Mouse (Mus musculus) kidney, postnatal 4 days (tissue): Measurements from ENCODE around the gene N4bp3.

Experiments used
- DNase-seq, 2 experiments: peaks; one replicate each; pipeline ENCODE4 v3.0.0; 2021; ENCODE audit warnings: mixed read lengths in 2 of 2

N4bp3 gene

DNA sequence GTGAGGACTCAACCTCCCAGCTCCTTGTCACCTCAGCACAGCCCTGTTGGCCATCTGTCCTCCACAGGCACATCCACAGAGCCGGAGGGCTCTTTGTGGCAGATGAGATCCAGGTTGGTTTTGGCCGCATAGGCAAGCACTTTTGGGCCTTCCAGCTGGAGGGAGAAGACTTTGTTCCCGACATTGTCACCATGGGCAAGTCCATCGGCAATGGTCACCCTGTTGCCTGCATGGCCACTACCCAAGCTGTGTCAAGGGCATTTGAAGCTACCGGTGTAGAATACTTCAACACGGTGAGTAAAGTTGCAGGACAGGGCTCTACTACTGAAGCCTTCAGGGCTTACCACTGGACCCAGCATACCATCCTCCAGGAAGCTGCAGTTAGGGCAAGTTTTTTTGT, 56.8 kb downstream of the N4bp3 start:
- no peak for DNase-seq

DNA sequence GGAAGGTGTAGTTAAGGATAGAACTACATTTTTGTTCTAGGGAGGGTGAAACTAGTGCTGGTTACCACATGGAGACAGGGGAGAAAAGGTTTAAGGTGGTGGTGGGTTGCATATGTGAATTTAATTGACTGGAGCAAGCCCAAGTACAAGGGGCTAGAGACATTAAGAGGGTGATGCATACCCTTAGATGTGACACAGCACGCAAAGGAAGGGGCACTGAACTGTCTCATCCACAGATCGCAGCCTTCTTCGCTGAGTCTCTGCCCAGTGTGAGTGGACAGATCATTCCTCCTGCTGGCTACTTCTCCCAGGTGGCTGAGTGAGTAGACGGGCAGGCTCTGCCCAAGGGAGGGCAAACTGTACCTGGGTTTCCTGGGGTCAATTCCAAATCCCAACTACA, 57.3 kb downstream of the N4bp3 start:
- DNase-seq, result no peak
